Mouse (Mus musculus): ENCODE measurements around the gene Cadm1.

Cadm1 gene

GRCm38 (mm10) chr9:47744916-47745315 is 214.9 kb downstream of the Cadm1 start:
- no peak for DNase-seq (ENCODE audit: low read depth)

- DNase-seq (ENCODE audit: low read depth) = no peak
Observed at GRCm38 (mm10) chr9:47745716-47746115, 215.7 kb downstream of the Cadm1 start.

DNA sequence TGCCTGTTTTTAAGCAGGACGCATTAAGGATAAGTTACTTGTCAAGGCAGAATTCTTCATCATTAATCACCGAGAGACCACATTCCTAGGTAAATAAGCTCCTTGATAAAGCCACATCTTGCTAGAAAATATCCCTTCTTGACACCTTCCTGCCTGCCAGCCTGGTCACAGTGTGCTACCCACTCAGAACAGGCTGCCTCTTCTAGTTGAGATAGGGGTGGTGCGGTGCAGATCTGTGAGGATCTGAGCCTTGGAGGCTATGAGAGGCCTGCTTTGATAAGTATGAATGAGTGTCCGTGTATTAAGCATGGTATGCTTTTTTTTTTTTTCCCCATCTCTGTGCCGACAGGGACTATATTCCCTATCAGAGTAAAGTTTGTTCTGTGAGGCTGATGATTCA is 219.2 kb downstream of the Cadm1 start:
- no peak for DNase-seq (ENCODE audit: low read depth)

GRCm38 (mm10) chr9:47752516-47752915 is 222.5 kb downstream of the Cadm1 start:
- DNase-seq (ENCODE audit: low read depth) = no peak

DNA sequence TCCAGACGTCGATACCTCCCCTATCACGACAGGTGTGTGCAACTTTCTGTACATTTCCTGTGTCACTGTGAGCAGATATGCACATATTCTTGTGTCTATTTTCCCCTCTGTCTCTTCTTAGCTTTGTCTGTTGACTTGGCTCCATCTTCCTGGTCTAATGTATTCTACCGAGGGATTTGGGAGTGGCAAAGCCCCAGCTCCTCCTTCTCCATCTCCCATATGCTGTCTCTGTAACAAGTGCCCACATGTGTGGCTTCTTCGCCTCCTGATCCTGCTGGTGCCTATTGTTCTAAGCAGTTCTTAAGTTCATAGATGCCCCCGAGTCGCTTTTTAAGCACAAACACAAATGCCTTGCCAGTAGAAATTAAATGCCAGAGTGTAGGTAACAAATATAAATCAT is 223.2 kb downstream of the Cadm1 start:
- no peak for DNase-seq (ENCODE audit: low read depth)

DNA sequence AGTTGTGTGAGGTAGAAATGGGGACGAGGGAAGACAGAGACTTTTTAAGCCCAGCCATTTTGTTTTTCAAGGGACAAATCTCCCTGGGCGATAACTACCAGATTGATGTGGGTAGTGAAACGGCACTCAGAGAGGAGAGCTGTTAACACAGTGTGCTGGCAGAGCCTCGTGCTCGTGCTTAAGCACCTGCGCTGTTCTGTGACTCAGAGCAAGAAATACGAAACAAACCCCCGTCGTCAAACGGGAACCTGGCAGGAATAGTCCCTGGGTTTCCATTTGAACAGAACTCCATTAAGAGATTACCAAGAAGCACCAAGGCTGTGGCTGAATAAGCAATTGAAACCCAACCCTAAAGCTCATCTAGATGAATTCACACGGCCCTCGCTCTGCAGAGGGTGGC is 225.1 kb downstream of the Cadm1 start:
- no peak for DNase-seq (ENCODE audit: low read depth)

GRCm38 (mm10) chr9:47757798-47758197 is 227.8 kb downstream of the Cadm1 start:
- no peak for DNase-seq (ENCODE audit: low read depth)

DNA sequence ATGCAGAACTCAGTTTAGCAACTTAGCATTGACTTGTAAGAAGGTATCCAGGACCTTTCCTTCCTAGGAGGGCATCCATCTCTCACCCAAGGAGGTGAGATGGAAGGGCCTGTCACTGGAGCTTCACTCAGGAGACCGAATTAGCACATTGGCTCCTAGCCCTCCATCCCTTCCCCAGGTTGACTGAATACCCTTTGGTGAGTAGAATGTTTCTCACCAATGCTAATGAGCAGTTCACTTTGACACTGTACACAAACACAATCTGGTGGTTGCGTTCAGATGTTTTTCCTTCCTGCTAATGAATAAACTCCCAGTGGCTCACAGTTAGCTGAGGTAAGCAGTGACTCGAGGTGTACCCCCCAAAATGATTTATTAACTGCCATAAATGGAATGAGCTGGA is 228.3 kb downstream of the Cadm1 start:
- no peak for DNase-seq (ENCODE audit: low read depth)

DNA sequence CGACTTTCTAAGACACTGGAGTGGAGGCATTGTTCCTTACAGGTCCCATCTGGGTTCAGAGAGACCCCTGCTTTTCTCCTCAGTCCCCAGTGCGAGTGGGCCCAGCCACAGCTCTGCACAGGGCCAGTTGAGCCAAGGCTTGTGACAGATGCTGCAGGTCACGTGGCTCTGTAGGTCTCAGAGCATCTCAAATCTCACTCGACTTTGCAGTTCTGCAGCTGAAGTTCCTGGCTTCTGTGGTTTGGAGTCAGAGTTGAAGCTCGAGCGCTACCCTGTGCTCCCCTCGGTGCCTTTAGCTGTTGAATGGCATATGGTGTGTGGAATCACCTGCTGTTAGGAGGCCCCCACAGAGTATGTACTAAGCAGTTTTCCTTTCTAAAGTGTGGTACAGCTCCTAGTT is 229.8 kb downstream of the Cadm1 start:
- no peak for DNase-seq (ENCODE audit: low read depth)

DNA sequence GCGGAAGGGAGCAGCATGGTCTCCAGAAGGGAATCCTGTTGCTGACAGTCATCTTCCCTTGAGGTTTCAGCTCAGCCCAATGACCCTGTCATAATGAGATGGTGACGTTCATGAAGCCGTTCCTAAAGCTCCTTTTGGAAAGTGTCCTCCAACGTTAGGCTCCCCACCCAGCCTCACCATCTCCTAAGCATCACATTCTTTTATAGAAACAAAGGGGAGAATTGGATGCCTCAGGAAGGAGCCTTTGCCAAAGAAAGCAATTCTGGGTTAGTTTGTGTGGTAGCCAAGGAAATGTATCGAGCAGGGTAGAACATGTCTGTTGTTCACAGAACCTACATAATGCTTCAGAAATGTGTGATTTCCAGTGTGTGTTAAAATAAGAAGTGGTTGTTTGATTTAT is 231.6 kb downstream of the Cadm1 start:
- DNase-seq (ENCODE audit: low read depth) = no peak

GRCm38 (mm10) chr9:47762913-47763312 is 232.9 kb downstream of the Cadm1 start:
- no peak for DNase-seq (ENCODE audit: low read depth)

DNA sequence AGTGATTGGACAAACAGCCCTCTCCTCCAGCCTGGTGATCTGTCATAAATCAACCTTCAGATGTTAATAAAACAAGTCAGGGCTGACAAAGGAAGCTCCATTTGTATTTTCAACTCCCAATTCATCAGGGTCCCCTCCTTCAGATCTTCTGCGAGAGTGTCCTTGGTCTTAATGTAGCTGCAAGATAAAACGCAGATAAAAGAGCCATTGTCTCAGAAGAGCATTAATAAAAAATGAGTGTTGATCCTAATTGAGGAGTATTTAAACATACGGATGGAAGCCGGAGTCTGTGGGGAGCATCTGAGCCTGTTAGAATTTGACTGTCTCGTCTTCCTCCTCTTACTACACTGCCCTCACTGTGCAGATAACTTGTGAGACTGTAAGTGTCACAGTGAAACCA is 234.9 kb downstream of the Cadm1 start:
- no peak for DNase-seq (ENCODE audit: low read depth)

- DNase-seq (ENCODE audit: low read depth) = no peak
Observed at GRCm38 (mm10) chr9:47765323-47765722, 235.3 kb downstream of the Cadm1 start.

DNA sequence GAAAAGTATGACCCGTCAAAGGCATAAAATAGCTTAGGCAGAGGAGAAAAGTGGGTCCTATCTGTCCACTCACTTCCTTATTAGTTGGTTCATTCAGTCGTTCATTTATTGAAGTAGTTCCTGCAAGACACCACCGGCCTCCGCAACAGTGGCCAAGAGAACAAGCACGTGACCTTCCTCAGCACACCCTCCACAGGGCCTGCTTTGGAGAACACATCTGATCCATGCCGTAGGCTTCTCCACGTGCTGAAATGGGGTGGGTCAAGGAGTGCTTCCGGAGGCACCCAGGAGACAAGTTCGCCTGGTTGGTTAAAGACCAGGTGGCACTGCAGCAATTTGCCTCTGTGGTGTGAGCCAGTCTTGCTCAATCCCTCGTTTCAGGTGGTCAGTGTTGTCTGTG is 236.4 kb downstream of the Cadm1 start:
- no peak for DNase-seq (ENCODE audit: low read depth)

DNA sequence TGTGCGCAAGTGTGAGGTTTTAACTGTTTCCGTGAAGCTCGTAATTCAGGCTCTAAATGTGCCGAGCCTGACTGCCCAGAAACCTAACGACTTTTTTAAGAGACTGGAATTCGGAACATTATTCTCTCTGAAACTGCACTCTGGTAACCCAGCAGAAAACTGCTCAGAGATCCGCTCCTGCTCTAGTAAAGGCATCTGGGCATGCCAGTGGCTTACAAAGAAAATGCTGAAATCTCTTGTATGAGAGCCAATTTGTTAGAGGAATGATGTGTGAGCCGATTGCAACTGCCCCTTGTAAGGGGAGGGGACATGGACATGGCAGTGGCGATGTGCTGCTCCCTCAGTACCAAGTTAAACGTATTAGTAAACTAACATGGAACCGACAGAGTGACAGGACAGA is 240.9 kb downstream of the Cadm1 start:
- DNase-seq (ENCODE audit: low read depth) = no peak

GRCm38 (mm10) chr9:47771953-47772352 is 242.0 kb downstream of the Cadm1 start:
- DNase-seq (ENCODE audit: low read depth) = no peak

DNA sequence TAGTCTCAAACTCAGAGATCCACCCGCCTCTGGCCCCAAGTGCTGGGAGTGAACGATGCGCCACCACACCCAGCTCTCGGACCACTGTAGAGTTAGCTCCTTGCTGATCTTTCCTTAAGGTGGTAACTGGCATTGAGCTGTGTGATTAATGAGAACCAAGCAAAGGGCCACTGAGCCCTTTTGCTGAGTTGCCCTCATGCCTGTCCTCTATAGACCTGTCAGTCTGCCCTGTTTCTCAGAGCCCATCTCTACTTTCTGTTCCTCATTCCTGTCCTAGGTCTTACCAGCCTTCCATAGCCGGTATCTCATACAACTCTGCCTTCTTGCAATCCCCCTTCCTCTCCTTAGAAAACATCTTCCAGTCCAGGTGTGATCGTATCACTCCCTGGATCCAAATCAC is 242.8 kb downstream of the Cadm1 start:
- no peak for DNase-seq (ENCODE audit: low read depth)

- DNase-seq (ENCODE audit: low read depth) = no peak
Observed at GRCm38 (mm10) chr9:47776941-47777919, 247.3 kb downstream of the Cadm1 start.

DNA sequence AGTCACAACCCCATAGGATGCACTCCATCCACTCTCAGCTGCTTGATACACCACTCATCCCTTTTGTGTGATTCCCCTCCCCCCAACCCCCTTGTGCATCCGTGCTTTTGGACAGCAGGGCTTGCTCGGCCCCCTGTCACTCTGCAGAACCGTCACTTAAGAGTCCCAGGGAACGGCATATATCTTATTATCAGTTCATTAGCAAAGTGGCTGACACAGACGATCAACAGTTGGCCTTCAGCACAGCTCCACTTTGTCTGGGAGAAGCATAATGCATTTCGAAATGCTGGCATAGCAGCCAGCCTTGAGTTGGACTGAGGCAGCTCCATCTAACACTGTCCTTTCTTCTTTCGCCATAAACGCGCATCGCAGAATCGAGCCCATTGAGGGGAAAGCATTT is 248.5 kb downstream of the Cadm1 start:
- no peak for DNase-seq (ENCODE audit: low read depth)

GRCm38 (mm10) chr9:47779291-47779690 is 249.3 kb downstream of the Cadm1 start:
- no peak for DNase-seq (ENCODE audit: low read depth)

DNA sequence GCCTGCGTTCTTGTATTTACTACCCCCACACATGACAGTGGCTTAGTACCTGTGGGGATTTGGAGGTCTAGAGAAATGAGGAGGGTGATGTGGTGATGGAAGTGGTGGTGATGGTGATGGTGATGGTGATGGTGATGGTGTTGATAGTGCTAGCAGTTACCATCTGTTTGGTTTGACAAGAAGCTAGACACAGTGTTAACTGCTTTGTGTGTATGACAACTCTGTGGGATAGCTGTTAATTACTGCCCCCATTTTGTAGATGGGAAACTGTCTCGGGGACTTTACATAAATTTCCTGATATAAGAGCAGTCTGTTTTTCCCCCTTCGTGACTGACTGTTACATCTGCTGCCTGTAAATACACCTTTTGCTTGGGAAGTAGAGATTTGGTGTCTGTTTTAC is 256.7 kb downstream of the Cadm1 start:
- no peak for DNase-seq (ENCODE audit: low read depth)

GRCm38 (mm10) chr9:47798478-47798877 is 268.5 kb downstream of the Cadm1 start:
- no peak for DNase-seq (ENCODE audit: low read depth)

DNA sequence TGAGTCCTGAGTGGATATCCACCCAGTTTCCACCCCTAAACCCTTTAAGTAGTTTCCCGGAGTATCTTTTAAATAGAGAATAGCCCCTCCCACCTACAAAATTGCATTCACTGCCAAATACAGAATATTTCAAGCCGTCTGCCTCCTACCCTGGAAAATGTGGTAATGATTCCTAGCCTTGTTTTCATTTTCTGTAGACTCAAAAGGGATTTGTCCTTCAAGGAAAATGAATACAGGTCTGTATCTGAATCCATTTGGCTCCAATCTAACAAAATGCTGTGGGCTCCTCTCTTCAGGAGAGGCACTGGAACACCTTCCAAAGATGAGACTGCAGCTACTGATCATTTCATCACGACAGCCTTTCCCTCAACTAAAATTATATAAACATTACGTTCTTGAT is 271.3 kb downstream of the Cadm1 start:
- no peak for DNase-seq (ENCODE audit: low read depth)

DNA sequence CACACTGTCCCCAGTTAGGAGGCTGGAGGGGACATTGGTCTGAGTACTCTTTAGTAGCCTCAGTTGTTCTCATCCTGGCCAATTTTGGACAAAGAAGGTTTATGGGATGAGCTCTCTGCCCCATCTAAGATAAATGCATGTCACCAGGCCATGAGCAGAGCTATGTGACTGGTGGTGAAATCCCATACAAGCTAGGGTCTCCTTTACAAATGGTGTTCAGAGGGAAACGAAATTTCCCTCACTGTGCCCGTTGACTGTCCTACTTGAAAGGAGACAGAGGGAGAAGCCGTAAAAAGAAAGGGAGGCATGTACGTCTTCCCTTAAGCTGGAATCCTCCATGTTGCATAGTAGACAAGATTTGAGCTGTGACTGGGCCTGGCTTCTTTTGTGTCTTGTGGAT is 272.6 kb downstream of the Cadm1 start:
- no peak for DNase-seq (ENCODE audit: low read depth)

All from induced T-regulatory cell, adult 2 months (primary cell).